Mouse (Mus musculus) neural tube, embryonic 13.5 days (tissue): Measurements from ENCODE around the gene Strip2. TPM values are rescaled to one million over a fixed set of nuclear protein-coding genes. Genes with fewer than 3 reads are reported as not detected.
A peak's percentile ranks its signal among the peaks of the same experiment; 100 is the strongest.

Experiments
- ATAC-seq: fragments of 200-750 bp; cut with Nextera tagmentation; 2 replicates; pipeline ENCODE4 v1.8.0; 2017; ENCODE audit warnings: low read depth, mild to moderate bottlenecking, moderate TSS enrichment, moderate library complexity
- H3K27ac ChIP-seq: fragments of 300-500 bp; sonication (generic); replicated peaks from 2 replicates; pipeline ENCODE4 v1.5.1; 2015; ENCODE audit warnings: moderate library complexity, mild to moderate bottlenecking, inconsistent platforms
- H3K27me3 ChIP-seq: fragments of 300-500 bp; sonication (generic); 2 replicates; pipeline ENCODE4 v1.6.1; 2015; ENCODE audit warnings: mild to moderate bottlenecking, inconsistent platforms
- H3K36me3 ChIP-seq: fragments of 300-500 bp; sonication (generic); 2 replicates; pipeline ENCODE4 v1.6.1; 2015; ENCODE audit warnings: mild to moderate bottlenecking, inconsistent platforms
- H3K4me1 ChIP-seq: fragments of 300-500 bp; sonication (generic); replicated peaks from 2 replicates; pipeline ENCODE4 v1.6.1; 2015; ENCODE audit warnings: inconsistent platforms
- H3K4me2 ChIP-seq: fragments of 300-500 bp; sonication (generic); 2 replicates; pipeline ENCODE4 v1.6.1; 2015; ENCODE audit warnings: inconsistent platforms, mild to moderate bottlenecking, moderate library complexity
- H3K4me3 ChIP-seq: fragments of 300-500 bp; sonication (generic); 2 replicates; pipeline ENCODE4 v1.5.1; 2015; ENCODE audit warnings: mild to moderate bottlenecking, inconsistent platforms
- H3K9ac ChIP-seq: fragments of 300-500 bp; sonication (generic); 2 replicates; pipeline ENCODE4 v1.6.1; 2015; ENCODE audit warnings: moderate library complexity, mild to moderate bottlenecking, inconsistent platforms
- H3K9me3 ChIP-seq: fragments of 300-500 bp; sonication (generic); 2 replicates; pipeline ENCODE4 v1.6.1; 2016; ENCODE audit warnings: inconsistent platforms
- WGBS: fragments of 180-500 bp; shearing (Covaris S2); methylation state at CpG from one replicate; pipeline ENCODE4 v1.1.7; 2015; 5-methylcytosine and 5-hydroxymethylcytosine counted together
- polyA plus RNA-seq: library from polyadenylated mRNA; unstranded; fragments of >200 nt; fragmentation: Nextera tagmentation; extraction: Ambion mirVana; gene quantifications from 2 replicates; pipeline ENCODE4 v1.2.1, GENCODE M21; 2015

Strip2 gene
- polyA plus RNA-seq, 1 experiment from 2014 or later = 1.5 TPM

DNA sequence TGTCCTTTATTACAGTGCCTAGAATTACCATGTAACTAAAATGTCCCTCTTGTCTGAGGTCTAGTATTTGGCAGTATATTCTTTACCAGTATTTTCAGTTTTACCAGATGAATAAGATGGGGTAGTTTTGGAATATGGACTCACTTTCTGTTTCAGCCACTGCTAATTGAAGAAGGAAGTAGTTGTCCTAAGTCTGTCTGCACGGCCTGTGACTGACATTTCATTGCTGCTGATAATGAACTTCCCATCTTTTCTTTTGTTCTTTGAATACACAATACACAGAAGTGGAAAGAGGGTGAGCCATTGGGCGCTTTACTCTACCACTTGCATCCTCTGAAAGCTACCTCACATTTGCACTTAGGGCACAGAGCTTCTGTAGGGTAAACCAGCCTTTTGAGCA is 14.6 kb upstream of the Strip2 start:
- Histone ChIP-seq H3K36me3 (peaks cover 28% of the 10 kb centered on the region), H3K27ac (no peak overlapping the region), H3K4me3 (no peak overlapping the region), H3K4me1 (peaks cover 3% of the 10 kb centered on the region; the same call in 1 of the 2 replicates), H3K9ac (no peak overlapping the region), H3K9me3 (no peaks in the 10 kb centered on the region), H3K27me3 (no peaks in the 10 kb centered on the region), H3K4me2 (no peak overlapping the region)
- 79% methylated on average over 2 of the region's 2 CpGs for WGBS
- no peak for ATAC-seq

DNA sequence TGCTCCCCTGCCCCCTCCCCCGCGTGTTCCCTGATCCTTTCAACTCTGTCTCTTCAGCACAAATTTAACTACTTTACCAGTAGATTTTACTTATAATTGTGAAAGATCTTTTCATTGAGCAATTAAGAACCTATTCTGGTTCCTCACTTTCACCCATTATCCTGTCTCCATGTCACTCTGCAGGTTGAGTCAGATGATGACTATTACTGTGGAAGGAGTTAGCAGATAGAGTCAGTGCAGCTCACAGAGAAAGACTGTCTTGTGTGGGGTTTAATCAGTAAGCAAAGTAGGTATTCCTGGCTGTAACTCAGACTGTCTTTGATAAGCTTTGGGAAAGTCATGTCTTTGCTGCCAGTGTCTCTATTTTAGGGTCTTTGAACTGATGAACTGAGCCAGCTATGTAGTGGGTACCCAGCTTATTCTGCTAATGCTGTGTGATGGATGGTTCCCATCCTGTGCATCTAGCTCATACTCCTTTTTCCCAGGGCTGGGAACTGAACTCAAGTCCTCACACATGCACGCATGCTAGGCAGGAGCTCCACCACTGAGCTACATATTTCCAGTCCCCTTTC is 13.4 kb upstream of the Strip2 start:
- 91% methylated on average over 3 of the region's 3 CpGs for WGBS
- no peak overlapping the region for H3K4me2 ChIP-seq
- no peaks in the 10 kb centered on the region for H3K9me3 ChIP-seq
- H3K36me3 ChIP-seq = peaks cover 24% of the 10 kb centered on the region
- H3K4me1 ChIP-seq = peaks cover 3% of the 10 kb centered on the region; the same call in 1 of the 2 replicates
- no peaks in the 10 kb centered on the region for H3K27me3 ChIP-seq
- no peak overlapping the region for H3K9ac ChIP-seq
- H3K27ac ChIP-seq = no peak overlapping the region
- ATAC-seq = no peak
- H3K4me3 ChIP-seq = no peak overlapping the region

DNA sequence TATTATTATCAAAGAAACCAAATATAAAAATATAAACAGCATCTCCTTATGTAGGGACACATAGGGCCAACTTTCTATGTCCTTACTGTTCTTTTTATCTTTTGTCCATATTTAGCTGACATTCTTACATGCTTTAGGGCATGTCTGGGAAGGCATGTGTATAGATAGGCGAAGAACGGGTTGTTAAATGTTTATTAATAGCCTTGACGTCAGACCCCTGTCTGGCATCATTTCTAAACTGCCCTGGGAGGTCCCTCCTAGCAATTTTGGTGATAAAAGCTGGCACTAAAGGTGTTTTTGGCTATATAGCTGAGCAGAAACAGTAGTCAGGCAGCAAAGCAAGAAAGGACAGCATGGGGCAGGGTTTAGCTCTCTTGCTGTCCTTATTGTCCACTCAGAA is 12.5 kb upstream of the Strip2 start:
- Histone ChIP-seq H3K36me3 (peaks cover 32% of the 10 kb centered on the region), H3K4me2 (no peak overlapping the region), H3K4me1 (peaks cover 3% of the 10 kb centered on the region; the same call in 1 of the 2 replicates), H3K9me3 (no peaks in the 10 kb centered on the region), H3K27ac (no peak overlapping the region), H3K9ac (no peak overlapping the region), H3K27me3 (no peaks in the 10 kb centered on the region), H3K4me3 (no peak overlapping the region)
- 73% methylated on average over 3 of the region's 3 CpGs for WGBS
- ATAC-seq = no peak

DNA sequence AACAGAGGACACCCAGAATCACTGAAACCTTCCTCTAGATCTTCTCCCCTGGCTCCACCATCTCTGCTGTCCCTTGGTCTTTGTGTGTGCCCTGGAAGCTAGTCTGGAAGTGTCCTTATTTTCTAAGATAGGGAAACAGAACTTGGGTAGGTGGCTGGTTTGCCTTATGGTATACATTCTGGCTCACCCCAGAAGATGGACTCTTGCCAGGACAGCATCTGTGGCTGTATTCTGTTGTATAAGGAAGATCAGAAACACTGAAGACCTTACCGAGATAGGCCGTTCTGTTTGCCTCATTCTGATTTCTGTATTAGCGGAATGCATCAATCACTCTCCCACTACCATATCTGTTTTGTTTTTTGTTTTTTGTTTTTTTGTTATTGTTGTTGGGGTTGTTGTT is 6.2 kb upstream of the Strip2 start:
- no peak overlapping the region for H3K4me3 ChIP-seq
- H3K9ac ChIP-seq = no peak overlapping the region
- H3K27me3 ChIP-seq = peaks cover 13% of the 10 kb centered on the region
- H3K36me3 ChIP-seq = peaks cover 29% of the 10 kb centered on the region
- ATAC-seq = no peak
- no peak overlapping the region for H3K4me2 ChIP-seq
- WGBS = 92% methylated on average over 3 of the region's 3 CpGs
- H3K27ac ChIP-seq = no peak overlapping the region
- H3K9me3 ChIP-seq = no peaks in the 10 kb centered on the region
- no peaks in the 10 kb centered on the region for H3K4me1 ChIP-seq

DNA sequence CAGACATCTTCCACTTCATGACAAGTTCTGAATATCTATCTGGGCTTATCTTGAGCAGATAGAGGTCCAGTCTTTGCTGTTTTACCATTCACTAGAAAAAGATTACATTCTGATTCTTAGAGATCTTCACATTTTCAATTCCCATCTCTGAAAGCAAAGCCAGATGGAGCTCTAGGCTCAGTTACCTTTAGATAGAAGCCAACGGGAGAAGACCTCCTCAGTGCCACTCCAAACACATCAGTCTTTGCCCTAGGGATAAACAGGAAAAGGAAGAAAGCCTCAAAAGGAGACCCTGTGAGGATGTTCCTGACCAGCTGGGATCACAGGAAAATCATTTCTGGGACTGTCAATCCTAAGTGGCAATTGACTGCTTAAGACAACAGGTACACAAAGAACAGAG is 3.1 kb upstream of the Strip2 start:
- peaks cover 15% of the 10 kb centered on the region for H3K4me1 ChIP-seq
- peaks cover 15% of the 10 kb centered on the region for H3K36me3 ChIP-seq
- peaks cover 33% of the 10 kb centered on the region for H3K27me3 ChIP-seq
- no peak for ATAC-seq
- no peak overlapping the region for H3K4me2 ChIP-seq
- no peak overlapping the region for H3K4me3 ChIP-seq
- H3K9ac ChIP-seq = no peak overlapping the region
- WGBS = 36% methylated on average over 1 of the region's 1 CpGs
- H3K9me3 ChIP-seq = no peaks in the 10 kb centered on the region
- H3K27ac ChIP-seq = no peak overlapping the region

DNA sequence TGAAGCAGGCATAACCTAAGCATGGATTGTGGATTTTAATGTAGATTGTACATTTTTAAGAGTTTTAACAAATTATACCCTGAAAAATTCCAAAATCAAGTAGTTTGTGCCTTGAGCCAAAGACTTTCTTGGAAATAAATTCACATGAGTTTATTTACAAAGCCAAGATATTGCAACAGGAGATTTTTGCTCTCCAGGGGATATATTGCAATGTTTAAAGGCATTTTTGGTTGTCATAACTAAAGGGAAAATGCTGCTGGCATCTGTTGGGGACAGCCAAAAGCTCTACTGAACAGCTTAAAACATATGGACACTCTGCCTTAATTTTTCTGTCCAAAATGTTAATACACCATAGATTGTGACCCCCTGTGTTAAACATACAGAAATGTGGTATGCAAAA is 2.7 kb upstream of the Strip2 start:
- H3K27me3 ChIP-seq = peaks cover 37% of the 10 kb centered on the region
- no peak overlapping the region for H3K4me3 ChIP-seq
- H3K4me2 ChIP-seq = no peak overlapping the region
- peaks cover 15% of the 10 kb centered on the region for H3K4me1 ChIP-seq
- no peak overlapping the region for H3K27ac ChIP-seq
- no peak overlapping the region for H3K9ac ChIP-seq
- no peaks in the 10 kb centered on the region for H3K9me3 ChIP-seq
- peaks cover 12% of the 10 kb centered on the region for H3K36me3 ChIP-seq
- ATAC-seq = no peak

DNA sequence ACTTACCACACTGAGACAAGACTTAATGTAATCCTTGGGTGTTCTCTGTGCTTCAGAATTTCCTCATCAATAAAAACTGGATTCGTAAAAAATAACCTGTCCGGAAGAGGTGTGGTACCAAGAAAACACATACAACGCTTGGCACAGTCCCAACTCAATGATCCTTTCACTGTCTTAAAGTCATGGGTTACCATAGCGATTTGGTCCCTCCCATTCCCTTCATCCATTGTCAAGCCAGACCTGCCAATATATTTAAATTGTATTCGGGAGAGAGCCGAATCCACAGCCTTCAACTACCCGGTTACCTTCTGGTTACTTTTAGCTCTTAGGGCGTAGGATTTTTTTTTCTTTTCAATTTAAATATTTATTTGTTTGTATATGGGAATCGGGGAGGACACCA is 976 bp upstream of the Strip2 start:
- Histone ChIP-seq H3K4me3 (no peak overlapping the region), H3K9ac (no peak overlapping the region), H3K36me3 (no peaks in the 10 kb centered on the region), H3K27ac (no peak overlapping the region), H3K27me3 (peaks cover 46% of the 10 kb centered on the region), H3K4me1 (peaks cover 15% of the 10 kb centered on the region), H3K9me3 (no peaks in the 10 kb centered on the region), H3K4me2 (no peak overlapping the region)
- WGBS = 28% methylated on average over 9 of the region's 9 CpGs
- ATAC-seq = no peak

DNA sequence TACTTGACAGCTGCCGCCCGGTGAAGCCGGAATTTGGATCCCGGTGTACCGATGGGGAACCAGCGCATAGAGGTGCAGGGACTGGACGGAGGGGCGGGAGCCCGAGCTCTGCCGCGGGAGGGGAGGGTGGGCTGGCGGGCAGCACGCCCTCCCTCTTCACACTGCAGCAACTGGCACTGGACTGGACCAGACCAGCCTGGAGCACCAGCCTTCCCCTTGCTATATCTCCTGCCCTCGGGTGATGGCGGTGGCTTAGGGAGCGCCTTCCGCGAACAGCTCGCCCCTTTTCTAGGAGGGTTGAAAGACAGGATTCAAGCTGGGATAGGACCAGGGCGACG is 540 bp downstream of the Strip2 start:
- H3K27me3 ChIP-seq = peaks cover 46% of the 10 kb centered on the region
- peaks cover 15% of the 10 kb centered on the region for H3K4me1 ChIP-seq
- H3K9me3 ChIP-seq = no peaks in the 10 kb centered on the region
- peak overlapping the region; percentile 67 for H3K9ac ChIP-seq
- H3K36me3 ChIP-seq = no peaks in the 10 kb centered on the region
- H3K4me3 ChIP-seq = peak overlapping the region; percentile 60
- H3K4me2 ChIP-seq = peak overlapping the region; percentile 93
- peak; percentile 88 for ATAC-seq
- under 1% methylated on average over 19 of the region's 21 CpGs for WGBS
- H3K27ac ChIP-seq = no peak overlapping the region

DNA sequence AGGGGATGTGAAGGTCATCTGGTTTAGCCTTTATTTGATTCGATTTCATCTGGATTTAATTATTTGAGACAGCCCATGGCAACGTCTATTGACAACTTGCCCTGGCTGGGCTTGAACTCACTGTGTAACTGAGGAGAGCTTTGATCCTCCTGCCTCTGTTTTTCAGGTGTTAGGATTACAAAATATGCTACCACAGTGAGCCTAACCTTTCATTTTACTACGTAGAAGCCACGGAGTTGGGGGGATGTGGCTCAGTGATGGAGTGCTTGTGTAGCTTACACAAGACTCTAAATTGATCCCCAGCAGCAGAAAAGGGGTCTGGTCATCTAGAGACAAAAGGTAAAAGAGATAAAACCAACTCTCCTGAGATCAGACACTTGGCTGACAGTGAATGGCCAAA is 1.1 kb downstream of the Strip2 start:
- Histone ChIP-seq H3K4me3 (peak overlapping the region; percentile 60), H3K4me2 (peak overlapping the region; percentile 93), H3K9me3 (no peaks in the 10 kb centered on the region), H3K9ac (no peak overlapping the region), H3K4me1 (peaks cover 15% of the 10 kb centered on the region), H3K27me3 (peaks cover 46% of the 10 kb centered on the region), H3K36me3 (no peaks in the 10 kb centered on the region), H3K27ac (no peak overlapping the region)
- 43% methylated on average over 4 of the region's 4 CpGs for WGBS
- no peak for ATAC-seq

DNA sequence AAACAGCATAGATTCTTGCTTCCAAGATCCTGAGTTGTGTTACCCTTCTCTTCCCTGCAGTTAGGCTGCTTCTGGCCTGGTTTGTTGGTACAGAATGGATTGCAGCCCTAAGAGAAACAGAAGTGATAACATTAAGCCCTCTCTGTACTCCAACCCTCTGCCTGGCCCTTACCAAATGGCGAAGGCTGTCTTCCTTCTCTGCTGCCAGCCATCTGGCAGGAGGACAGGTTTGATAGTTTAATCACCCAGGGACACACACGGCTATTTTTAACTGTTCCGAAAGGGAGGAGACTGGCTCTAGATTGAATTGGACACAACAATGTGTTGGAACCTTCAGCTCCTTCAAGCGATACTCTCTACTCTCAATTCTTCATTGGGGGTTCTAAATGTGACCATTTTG is 6.7 kb downstream of the Strip2 start:
- no peak for ATAC-seq
- H3K27ac ChIP-seq = no peak overlapping the region
- H3K27me3 ChIP-seq = peaks cover 15% of the 10 kb centered on the region
- no peaks in the 10 kb centered on the region for H3K4me1 ChIP-seq
- no peak overlapping the region for H3K4me3 ChIP-seq
- no peaks in the 10 kb centered on the region for H3K36me3 ChIP-seq
- WGBS = 76% methylated on average over 4 of the region's 4 CpGs
- H3K9me3 ChIP-seq = no peaks in the 10 kb centered on the region
- H3K4me2 ChIP-seq = no peak overlapping the region
- no peak overlapping the region for H3K9ac ChIP-seq

DNA sequence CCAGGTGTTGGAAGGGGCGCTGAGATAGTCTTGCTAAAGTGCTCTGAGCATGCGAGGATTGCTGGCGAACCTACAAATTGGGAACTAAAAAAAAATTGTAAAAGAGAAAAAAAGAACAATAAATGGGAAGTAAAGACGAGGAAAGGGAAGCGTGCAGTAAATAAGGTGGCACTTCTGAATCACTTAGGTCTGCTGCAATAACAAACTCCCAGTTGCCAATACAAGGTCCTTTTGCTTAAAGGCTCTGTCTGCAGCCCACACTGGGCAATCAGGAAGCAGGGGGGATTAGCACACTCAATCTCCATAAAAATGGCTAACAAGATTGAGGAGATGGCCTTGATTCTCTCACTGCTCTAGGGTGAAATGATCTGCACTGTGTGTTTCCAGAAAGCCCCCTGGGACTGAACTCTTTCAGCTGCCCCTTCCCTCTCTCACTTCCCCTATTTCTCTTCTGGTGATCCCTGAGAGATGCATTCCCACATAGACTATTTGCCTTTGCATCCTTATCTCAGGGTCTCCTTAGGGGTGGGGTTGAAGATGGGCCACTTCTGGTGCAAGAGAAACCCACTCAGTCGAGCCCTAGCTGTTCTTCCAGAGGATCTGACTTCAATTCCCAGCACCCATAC is 8.9 kb downstream of the Strip2 start:
- H3K27ac ChIP-seq = no peak overlapping the region
- no peaks in the 10 kb centered on the region for H3K27me3 ChIP-seq
- WGBS = 56% methylated on average over 6 of the region's 6 CpGs
- H3K36me3 ChIP-seq = no peaks in the 10 kb centered on the region
- no peaks in the 10 kb centered on the region for H3K9me3 ChIP-seq
- H3K4me1 ChIP-seq = no peaks in the 10 kb centered on the region
- no peak overlapping the region for H3K4me2 ChIP-seq
- H3K9ac ChIP-seq = no peak overlapping the region
- no peak overlapping the region for H3K4me3 ChIP-seq
- no peak for ATAC-seq

DNA sequence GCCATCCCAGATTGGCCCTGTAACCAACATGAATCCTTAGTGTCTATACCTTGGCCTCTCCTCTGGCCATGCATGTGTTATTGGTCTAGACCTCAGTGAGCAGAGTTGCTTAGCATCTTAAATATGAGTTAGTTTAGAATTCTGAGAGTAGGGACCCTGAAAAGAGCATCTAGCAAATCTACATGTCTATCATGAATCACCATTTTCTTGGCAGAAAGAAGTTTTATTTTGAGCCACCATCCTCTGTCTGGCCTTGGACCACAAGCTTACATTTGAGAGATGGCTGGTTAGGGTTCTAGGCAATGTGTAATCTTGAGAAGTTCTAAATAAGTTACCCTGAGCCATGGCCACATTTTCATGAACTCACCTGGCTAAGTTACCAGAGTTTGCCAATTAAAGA is 13.3 kb downstream of the Strip2 start:
- Histone ChIP-seq H3K9ac (no peak overlapping the region), H3K27me3 (no peaks in the 10 kb centered on the region), H3K27ac (no peak overlapping the region), H3K9me3 (no peaks in the 10 kb centered on the region), H3K4me2 (no peak overlapping the region), H3K4me3 (no peak overlapping the region), H3K36me3 (no peaks in the 10 kb centered on the region), H3K4me1 (no peaks in the 10 kb centered on the region)
- ATAC-seq = no peak

DNA sequence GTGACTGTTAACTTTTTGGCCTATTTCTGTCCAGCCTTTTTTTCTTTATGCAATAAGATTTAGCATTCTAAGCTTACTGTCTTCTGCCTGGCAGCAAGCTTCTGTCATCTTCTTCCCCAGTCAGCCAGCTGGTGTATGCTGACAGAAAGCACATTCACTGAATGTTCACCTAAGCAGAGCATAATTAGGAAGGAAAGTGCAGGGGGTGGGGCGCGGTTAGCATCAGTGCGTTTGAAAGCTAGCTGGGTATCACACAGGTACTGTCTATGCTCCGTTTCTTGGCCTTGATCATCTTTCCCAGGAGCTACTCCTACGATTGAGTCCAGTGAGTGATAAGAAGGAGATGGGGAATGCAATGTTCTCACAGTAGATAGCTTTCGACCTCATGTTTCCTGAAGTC is 13.9 kb downstream of the Strip2 start:
- Histone ChIP-seq H3K4me1 (no peaks in the 10 kb centered on the region), H3K4me2 (no peak overlapping the region), H3K27me3 (no peaks in the 10 kb centered on the region), H3K9ac (no peak overlapping the region), H3K4me3 (no peak overlapping the region), H3K36me3 (no peaks in the 10 kb centered on the region), H3K9me3 (no peaks in the 10 kb centered on the region), H3K27ac (no peak overlapping the region)
- WGBS = 85% methylated on average over 6 of the region's 6 CpGs
- no peak for ATAC-seq
